Mouse (Mus musculus): Measurements from ENCODE around the gene Arfgap2.
"Not testable (repeated sequence)": the region's sequence is repeated elsewhere in the genome, so short reads cannot be mapped to it uniquely, and the experiment has no call there.

The Arfgap2 gene

DNA sequence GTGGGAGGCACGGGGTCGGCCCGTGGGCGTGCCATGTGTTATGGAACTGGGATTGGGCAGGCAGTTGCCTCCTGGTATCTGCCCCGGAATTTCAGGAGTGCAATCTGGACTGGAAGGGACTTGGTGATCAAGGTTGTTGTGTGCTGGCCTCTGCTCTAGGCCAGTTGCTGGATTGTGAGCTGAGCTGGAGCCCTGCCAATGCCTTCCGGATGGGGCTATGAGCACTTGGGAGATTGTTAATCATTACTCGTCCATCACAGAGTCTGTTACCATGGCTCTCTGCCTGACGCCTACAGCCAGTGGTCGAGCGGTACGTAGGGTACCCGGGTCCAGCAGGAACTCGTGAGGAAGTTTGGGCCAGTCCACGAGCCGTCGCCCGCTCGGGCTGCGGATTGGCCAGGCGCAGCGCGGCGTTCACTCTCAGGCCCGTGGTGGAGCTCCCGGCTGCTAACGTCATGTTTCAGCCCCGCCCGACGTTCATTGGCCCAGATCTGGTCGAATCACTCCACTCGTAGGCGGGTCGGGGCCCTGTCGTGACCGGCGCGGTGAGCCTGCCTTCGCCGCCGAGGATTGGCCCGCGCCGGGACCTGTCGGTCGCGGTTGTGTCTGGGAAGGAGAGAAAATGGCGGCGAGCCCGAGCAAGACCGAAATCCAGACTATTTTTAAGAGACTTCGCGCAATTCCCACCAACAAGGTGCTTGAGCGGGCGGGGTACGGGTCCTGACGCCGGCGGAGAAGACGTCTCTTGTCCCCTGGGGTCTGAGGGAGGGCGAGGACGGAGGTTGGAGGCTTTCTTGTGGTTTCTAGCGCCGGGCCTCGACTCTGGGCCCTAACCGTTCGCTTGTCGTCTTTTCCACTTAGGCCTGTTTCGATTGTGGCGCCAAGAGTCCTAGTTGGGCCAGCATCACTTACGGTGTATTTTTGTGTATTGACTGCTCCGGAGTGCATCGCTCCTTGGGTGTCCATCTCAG is at the start of gene Arfgap2:
Gene Arfgap2, plus strand, starts transcription at position 264 of the 971 bp plus-strand sequence.
- DNase-seq (ENCODE audit: low spot score): peak; percentile 99

- no peak for DNase-seq (ENCODE audit: low spot score)
Measured at GRCm38 (mm10) chr2:91217032-91217431, 47.7 kb upstream of the Arfgap2 start.

- DNase-seq (ENCODE audit: low spot score): no peak
Measured at GRCm38 (mm10) chr2:91220501-91220900, 44.3 kb upstream of the Arfgap2 start.

- no peak for DNase-seq (ENCODE audit: low spot score)
Measured at GRCm38 (mm10) chr2:91223614-91224013, 41.2 kb upstream of the Arfgap2 start.

DNA sequence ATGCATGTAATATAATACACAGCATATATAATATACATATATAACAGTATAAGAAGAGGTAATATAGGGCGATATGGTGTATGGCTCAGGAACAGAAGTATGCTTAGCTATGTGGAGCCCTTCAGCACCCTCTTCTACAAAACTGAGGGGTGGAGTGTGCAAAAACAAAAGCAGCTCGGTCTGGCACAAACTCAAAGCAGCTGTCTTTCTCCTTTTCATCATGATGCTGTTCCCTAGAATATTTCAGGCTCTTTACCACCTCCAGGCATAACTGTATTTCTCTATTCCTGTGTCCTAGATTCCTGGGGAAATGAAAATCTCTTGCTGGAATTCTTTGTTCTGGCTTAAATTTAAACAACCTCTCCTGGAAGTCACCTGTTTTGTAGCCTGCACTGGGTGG is 35.0 kb upstream of the Arfgap2 start:
- DNase-seq (ENCODE audit: low spot score): no peak

DNA sequence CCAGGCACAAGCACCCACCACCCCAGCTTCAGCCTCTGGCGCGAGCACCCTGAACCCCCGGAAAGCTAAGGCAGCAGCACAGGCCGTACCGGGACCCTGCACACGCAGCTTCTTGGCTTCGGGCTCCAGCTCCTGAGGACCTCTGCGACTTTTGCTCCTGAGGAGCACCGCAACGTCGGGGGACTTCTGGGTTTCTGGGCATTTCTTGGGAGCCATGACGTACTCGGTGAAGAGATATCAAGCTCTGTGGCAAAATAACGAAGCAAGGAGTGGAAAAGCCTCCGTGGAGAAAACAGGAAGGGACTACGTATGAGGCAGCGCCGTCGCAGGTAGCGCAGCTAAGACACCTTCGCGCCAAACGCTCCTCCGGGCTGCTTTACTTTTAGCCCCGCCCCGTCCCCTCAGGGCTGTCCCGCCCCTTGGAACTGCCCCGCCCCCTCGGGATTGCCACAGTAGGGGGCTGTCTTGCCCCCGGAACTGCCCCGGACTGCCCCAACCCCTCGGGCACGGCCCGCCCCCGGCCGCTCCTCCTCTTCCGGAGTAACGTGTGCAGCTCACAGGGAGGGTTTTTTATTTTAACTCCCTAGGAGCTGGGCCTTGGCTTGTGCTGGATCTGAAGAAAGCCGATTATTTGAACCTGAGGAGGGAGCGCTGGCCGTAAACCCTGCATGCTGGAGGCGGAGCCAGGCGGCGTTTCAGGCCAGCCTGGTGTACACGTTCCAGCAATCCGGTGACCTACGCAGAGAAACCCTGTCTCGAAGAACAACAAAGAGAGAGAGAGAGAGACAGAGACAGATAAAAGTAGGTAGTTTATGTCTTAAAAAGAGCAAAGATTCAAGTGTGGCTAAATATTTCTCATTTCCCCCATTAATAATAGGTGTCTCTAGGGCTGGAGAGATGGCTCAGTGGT is 27.9 kb upstream of the Arfgap2 start, which contains the start of gene Ddb2:
Gene Ddb2, minus strand, starts transcription at position 382 of the 910 bp plus-strand sequence.
- peak; percentile 90 for DNase-seq (ENCODE audit: low spot score)

- DNase-seq (ENCODE audit: low spot score): not testable (repeated sequence)
Measured at GRCm38 (mm10) chr2:91237511-91238080, 27.2 kb upstream of the Arfgap2 start.

GRCm38 (mm10) chr2:91242547-91242946 is 22.2 kb upstream of the Arfgap2 start:
- DNase-seq (ENCODE audit: low spot score): no peak

DNA sequence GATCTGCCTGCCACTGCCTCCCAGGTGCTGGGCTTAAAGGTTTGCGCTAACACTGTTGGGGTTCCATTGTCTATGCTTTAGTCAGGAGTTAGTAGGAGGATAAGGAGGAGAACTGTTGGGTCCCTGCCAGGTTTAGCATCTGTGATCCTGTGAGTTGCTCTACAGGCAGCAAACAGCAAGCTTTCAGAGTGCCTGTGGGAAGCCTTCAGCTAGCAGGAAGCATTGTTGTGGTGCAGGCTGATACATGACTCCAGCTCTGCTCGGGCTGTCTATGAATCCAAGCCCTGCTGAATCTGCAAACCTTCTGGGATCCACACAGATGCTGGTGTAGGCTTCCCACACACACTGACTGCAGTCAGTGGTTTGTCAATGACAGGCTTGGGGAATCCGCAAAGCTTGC is 21.4 kb upstream of the Arfgap2 start:
- peak; percentile 73 for DNase-seq (ENCODE audit: low spot score)

DNA sequence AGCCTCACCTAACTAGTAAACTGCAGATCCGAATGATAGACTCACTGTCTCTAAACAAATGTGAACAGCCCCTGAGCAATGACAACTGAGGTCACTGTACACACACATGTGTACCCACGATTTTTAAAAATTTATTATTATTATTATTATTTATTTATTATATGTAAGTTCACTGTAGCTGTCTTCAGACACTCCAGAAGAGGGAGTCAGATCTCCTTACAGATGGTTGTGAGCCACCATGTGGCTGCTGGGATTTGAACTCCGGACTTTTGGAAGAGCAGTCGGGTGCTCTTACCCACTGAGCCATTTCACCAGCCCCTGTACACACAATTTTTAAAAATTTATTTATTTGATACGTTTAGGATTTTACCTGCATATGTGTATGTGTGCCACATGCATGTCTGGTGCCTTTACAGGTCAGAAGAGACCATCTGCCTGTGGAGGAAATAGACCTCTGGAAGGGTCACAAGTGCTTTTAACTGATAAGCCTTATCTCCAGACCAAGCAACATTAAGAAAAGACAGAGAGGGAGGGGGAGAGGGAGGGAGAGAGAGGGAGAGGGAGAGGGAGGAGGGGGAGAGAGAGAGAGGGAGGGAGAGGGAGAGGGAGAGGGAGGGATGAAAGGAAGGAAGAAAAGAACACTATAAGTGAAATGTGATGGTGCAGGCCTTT is 20.1 kb upstream of the Arfgap2 start:
- no peak for DNase-seq (ENCODE audit: low spot score)

DNA sequence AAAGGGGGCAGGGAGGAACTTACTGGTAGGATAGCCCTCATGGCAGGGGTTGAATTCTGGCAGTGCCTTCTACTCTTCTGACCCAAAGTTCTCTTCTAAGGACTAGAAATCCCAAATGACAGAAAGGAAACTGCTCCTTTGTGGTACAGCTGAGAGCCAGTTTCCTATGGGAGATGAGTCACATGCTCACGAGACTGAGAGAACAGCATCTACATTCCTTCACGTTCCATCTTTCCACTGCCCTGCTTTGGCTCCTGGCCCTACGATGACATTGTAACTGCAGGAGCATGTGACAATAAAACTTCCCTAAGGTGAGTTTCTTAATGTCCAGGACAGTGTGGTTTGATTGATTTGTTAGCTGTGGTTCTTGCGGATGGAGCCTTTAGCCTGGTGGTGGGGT is 16.4 kb upstream of the Arfgap2 start:
- DNase-seq (ENCODE audit: low spot score): no peak

DNA sequence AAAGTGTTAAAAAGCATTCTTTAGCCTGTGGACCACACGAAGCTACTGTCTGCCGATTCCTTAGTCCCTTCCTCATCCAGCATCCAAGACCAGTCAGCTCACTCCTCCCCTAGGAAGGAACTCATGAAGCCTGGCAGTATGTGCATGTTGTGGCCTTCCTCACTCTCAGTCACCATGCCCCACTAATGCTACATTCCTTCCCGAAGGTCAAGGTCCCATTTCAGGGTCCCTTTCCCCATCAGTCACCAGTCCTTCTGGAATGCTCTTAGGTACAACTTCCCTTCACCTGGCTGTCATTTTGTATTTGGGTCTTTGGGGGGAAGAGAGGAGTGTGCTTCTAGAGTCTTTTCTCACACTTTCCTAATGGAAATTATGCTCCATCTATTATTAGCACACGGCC is 12.8 kb upstream of the Arfgap2 start:
- DNase-seq (ENCODE audit: low spot score): no peak

DNA sequence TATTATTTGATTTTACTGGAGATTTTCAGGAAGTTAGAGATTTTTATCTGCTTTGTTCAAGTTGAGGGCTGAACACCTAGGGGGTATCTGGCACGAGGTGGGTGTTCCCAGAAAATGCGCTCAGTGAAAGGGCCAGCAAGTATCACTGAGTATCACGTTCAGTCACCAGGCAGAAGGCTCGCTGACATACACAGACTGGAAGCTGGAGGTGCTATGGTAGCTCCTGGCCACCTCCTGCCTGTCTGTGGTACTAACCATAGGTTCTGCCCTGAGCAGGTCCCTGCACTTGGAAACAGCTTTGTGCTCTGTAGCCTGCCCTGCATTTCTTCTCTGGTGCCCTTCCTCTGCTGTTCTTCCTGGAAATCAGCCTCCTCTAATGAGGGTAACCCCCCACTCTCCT is 12.3 kb upstream of the Arfgap2 start:
- no peak for DNase-seq (ENCODE audit: low spot score)

GRCm38 (mm10) chr2:91254725-91255380 is 9.9 kb upstream of the Arfgap2 start:
- no peak for DNase-seq (ENCODE audit: low spot score)

DNA sequence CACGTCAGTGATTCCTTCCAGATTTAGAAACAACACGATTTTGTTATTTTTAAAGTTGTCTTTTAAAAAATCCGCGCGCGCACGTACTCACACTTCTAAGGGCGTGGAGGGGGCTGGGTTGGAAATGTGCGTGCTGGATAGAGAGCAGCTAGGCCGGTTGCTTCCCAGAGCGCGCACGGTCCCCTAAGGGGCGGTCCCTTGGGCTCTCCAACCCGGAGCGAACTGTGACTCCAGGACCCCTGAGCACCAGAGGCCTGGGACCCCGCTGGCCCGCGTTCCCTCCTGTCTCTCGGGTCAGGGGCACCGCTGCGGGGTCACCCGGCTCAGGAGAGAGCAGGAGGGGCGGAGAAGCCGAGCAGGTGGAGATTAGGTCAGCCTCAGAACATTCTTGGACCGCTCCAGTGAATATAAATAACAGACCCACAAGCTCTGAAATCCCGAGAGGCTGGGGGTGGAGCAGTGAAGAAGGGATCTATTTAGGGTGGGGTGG is 9.1 kb upstream of the Arfgap2 start, which contains the start of gene Pacsin3:
Gene Pacsin3, plus strand, starts transcription at position 294 of the 490 bp plus-strand sequence.
- no peak for DNase-seq (ENCODE audit: low spot score)

DNA sequence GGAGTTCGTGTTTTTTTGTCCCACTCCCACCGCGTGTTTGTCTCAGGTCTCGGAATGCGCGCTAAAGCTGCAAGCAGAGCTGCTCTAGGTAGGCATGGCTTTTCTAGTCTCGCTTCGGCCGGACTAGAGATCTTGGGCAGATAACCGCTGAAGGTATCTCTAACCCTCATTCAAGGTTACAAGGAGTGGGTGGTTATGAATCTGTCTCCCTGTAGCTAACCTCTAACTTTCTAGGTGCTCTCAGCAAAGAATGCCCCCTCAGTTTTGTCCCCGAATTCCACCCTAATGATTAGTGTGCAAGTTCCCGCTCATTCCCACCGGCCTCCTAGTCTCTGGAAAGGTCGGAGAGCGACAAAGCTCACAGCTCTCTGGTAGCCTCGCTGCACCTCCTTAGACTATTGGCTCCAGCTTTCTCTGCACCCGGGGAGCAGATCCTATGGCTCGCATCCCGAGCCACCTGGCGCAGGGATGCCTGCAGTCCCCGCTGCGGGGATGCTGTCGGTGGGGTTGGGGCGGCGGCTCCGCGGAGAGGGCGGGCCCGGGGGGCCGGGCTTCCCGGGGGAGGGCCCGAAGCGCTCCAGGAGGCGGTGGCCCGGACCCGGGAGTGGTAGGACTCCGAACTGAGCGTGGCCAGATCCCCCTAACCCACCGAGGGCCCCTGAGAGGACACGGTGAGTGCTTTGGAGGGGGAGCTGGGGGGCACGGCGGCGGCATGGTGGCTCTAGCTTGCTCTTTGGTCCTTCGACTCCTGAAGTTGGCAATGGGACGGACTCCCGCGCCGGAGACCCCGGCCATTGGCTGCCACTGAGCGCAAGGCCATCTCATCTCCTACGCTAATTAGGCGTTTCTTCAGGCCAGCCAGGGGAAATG is 8.3 kb upstream of the Arfgap2 start:
- no peak for DNase-seq (ENCODE audit: low spot score)

- DNase-seq (ENCODE audit: low spot score): no peak
Measured at GRCm38 (mm10) chr2:91257126-91257980, 7.4 kb upstream of the Arfgap2 start.

DNA sequence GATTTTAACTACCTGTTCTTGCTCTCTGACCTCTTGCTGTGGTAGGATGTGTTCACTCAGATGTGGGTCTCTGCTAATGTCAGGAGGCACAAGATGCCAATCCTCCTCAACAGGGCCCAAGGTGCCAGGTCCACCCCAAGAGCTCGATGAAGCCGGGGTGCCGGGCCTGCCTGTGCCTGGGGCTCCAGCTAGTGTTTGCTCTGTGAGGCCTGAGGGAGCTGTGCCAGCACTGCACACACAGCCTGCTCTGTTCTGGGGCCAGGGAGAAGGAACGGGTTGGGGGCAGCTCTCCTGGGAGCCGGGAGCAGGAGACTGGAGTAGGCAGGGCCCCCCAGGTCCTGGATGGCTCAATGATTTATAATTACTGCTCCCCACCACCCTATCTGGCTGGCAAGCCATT is 6.7 kb upstream of the Arfgap2 start:
- DNase-seq (ENCODE audit: low spot score): peak; percentile 61

DNA sequence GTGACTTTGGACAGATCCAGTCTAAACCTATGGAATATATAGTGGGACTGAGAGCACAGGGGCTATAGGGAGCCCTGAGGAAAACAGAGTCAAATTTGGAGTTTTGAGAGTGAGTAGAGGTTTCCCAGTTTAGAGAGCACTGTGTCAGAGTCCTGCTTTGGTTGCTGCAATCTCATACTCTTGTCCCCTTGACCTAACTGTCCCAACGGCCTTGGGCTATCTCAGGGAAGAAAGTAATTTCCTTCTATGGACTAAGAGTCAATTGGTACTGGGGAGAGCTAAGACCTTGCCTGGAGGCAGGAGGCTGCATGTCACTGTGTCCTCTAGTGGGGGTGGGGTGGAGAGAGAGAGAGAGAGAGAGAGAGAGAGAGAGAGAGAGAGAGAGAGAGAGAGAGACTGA is 5.9 kb upstream of the Arfgap2 start:
- DNase-seq (ENCODE audit: low spot score): no peak

Data from layer of hippocampus, adult 11-12 months (tissue).